Mouse (Mus musculus): Measurements from ENCODE around the gene Ccdc33. TPM values are rescaled to one million over a fixed set of nuclear protein-coding genes. Genes with fewer than 3 reads are reported as not detected.

Ccdc33 gene
- total RNA-seq, 4 experiments from 2014 or later: 0.49 to 2.4 (median 1.2) TPM; not detected in 1

DNA sequence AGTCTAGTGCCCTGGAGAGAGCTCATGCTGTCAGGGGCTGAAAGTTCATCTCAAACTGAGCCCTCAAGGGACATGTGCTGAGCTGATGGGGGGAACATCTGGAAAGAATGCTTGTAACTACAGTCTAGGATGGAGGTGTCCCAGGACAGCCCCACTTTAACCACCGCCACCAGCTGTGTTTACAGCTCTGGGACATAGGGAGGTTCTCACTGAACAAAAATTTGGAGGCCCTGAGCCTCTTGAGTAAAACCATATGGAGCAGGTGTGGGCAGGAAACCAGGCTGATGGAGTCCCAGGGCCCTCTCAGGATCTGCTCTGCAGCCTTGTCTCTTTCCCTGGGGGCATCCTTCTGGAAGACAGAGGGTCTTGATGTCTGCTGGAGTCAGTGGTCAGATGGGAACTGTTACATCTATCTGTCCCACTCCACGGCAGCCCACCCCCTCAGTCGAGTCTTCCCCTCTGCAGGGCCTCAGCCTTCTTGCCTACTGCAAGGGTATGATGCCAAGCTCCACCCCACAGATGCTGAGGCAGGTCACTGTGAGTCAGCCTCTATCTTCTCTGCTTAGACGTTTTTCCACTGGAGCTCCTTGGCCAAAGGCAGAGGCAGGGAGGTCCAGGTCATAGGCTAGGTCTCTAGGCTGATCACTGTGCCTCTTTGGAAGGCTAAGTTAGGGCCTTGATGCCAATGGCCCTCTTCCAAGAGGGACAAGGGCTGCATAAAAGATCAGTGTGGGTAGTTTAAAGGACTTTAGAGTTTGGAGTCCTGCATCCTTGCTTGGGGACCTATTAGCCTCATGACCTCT, 26.8 kb downstream of the Ccdc33 start:
- peak; percentile 55 for DNase-seq

DNA sequence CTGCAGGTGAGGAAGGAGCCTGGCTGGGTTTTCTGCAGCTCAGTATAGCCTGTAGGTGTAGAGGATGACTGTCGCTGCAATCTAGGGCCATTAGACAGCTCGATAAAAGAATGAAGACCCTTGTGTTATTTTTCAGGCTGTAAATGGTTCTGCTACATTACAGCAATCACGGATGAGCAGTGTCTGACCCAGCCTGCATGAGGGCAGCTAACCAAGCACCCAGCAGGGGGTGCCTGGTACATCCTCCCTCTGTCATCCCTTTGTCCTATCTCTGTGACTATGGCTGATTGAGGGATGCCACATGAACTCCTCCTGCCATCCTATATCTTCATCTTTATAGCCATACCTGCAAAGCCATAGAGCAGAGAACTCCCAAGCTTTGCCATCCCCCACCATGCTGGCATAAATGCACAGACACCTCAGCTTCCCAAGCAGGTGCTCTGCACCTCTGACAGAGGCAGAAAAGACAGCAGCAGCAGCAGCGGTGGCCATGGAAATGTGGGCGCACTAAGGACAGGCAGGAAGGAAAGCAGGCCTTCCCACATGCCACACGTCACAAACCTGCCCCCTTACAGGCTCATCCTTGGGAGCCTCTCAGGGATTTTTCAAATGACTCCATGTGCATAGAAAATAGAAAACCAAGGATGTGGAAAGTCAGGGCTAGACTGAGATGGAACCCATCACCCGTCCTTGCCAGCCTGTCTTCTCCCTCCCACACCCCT, 31.2 kb downstream of the Ccdc33 start:
- no peak for DNase-seq

DNA sequence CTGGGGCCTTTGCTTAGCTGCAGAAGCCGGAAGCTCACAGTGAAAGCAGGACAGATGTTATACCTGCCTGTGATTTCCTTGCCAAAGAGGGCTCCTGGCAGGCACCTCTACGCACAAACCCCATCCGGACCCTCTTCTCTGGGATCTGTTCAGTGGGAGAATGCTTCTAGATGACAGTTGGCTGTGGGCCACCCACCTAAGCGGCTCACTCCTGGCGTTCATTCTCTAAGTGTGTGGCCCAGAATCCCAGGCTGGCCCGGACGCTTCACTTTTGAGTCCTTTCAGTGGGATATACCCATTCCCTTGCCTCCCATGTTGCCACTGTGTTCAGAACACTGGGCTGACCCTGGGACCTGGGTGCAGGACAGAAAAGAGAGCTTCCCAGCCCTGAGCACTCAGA, 31.8 kb downstream of the Ccdc33 start:
- no peak for DNase-seq

DNA sequence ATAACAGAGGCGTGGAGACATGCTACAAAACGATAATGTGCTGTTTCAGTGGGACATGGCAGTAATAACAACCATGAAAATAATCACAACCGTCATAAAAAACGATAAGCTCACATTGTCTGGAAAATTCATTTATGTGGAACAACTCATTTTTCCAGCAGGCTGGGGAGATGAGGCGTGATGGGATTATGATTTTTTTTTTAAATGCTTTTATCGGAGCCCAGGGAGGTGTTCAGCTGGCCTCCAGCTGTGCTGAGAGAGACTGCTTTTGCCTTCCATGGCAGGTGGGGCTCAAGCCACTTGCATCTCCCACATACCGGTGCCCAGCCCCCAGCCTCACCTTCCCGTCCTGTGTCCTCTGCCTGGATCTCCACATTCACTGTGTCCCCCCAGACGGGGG, 32.4 kb downstream of the Ccdc33 start:
- DNase-seq: no peak

DNA sequence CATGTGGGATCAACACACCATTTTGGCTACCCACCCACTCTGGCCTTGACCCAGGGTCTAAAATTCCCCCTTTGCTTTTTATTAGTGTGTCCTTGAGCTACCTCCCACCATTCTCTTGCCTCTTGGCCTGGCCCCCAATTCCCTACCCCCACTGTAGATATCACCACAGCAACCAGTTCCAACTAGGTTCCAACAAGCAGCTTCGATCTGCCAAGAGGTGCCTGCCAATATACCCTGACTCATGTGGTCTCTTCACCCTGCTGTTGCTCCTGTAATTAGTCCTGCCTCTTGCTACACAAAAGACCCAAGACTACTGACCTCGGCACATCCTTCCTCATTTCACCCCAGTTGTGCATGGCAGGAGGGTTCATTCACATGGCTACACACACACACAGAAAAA, 33.5 kb downstream of the Ccdc33 start:
- no peak for DNase-seq

DNA sequence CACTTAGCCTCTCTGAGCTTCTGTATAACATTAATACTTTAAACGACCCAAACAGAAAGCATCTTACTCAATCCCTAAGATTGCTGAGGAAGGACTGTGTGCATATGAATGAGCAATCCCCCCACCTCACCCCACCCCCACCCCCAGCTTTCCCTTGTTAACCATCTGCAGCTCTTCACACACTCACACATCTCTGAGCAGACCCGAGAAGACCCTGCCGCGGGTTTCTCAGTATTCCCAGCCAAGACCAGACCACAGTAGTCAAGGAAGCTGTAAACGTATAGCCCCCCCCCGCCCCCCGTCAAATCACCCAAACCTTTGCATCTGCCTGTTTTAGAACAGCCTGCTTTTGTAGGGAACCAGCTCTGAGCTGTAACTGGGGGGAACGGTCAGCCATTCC, 34.0 kb downstream of the Ccdc33 start:
- no peak for DNase-seq

DNA sequence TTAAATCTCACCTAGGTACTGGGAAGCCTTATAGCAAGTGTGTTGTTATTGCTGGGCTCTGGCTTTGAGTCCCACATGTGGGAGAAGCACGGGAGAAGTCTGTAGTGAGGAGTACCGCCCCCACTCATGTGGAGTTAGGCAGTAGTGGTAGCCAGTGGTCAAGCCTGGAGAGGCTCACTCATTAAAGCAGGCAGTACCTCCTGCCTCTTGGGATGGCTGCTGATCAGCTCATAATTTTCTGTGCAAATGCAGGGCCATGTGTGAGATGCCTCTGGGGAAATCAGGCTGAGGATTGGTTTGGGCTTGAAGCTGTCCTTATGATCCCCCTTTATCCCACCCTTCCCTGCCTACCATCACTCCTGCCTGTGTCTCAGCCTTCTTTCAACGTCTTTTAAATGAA, 44.1 kb downstream of the Ccdc33 start:
- DNase-seq: no peak

DNA sequence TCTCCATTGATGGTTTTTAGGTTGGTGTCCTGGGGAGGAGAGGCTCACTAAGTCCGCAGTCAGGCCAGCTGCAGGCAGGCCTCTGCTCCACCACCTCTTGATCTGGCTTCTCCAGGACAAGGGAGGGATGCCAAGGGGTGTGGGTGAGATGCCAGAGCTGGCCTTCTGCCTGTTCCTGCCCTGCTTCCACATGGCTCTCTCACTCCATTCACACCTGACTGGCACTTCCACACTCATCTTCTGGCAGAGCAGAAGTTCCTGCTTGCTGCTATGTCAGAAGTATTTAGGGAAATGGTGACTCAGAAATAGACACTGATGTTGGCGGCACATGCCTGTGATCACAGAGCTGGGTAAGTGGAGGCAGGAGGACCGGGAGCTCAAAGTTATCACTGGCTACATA, 51.1 kb downstream of the Ccdc33 start:
- no peak for DNase-seq

DNA sequence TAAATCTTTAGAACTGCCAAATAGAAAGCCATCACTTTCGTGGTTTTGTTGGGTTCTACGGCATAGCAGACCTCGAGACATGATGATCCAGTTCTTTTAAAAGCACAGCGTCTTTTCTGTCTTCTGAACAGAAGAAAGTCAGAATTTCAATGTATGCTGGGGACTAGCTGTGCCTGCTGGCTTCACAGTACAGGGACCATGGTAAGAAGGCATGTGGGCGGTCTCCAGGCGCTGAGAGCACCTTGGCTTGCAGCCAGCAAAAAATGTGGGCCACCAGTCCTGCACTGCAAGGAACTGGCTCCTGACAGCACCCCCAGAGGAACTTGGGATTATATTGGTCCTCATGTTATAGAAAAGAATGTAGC, 51.9 kb downstream of the Ccdc33 start:
- no peak for DNase-seq

DNA sequence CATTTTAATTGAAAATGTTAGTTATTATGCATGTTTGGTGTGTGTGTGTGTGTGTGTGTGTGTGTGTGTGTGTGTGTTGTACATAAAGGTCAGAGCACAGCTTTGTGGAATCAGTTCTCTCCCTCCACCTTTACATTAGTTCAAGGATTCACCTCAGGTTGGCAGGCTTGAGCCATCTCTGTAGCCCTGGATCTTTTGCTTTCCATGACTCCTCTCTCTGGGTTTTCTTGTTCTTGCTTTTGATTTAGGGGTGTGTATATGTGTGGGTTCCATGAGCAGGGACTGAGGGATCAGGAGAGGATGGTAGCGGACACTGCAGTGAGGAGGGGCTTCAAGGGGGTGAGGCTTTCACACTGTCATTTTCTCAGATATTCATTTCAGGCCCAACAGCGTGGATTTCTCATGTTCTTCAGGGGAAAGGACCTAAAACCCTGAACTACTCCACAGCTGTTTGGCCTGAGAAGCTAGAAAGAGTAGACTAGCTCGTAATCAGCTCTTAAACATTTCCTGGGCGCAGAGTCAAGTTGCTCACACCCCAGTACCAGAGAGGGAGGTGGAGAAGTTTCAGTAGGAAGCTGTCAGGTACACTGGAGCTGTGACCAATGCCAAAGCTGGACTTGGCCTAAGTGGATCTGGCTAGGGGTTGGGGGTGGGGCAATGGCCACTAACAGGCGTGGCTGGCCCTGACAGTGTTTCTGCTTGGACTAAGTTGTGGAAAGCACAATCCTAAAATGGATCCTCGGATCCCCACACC, 52.5 kb downstream of the Ccdc33 start:
- DNase-seq: no peak

DNA sequence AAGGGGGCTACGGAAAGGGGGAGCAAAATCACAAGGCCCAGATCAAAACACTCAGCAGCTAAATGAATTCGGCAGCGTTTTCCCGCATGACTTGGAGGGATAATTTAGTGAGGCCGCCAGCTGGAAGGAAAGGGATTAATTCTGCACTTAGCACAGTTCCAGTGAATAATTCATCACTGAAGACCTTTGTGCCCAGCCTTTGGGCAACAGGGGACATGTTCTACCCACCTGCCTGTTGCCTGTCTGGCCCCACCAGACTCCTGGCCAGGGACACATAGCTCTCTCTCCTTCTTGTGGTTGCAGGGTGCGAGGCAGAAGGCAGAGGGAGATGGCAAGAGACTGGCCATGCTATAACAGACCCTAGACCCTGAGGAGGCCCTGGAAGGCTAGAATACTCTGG, 53.1 kb downstream of the Ccdc33 start:
- DNase-seq: no peak

DNA sequence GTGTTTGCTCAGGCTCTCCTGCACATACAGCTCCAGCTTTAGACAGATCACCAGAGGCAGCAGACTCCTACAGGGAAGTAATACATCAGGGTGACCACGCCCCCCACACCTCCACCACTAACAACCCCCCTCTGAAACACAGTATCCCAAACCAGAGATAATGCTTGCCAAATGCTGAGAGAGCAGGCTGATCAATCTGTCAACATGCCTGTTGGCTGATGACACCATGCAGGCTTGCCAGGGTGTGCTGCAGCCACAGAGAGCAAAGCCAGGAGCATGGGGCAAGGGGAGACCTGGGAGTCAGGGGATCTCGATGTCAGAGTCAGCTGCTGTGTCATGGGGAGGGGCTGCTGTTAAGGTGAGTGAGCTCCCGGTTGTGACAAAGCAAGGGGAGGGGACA, 55.1 kb downstream of the Ccdc33 start, which contains the start of gene Stra6:
TSS of gene Stra6 (plus strand) at position 258 of the 400 bp plus-strand sequence.
- no peak for DNase-seq

DNA sequence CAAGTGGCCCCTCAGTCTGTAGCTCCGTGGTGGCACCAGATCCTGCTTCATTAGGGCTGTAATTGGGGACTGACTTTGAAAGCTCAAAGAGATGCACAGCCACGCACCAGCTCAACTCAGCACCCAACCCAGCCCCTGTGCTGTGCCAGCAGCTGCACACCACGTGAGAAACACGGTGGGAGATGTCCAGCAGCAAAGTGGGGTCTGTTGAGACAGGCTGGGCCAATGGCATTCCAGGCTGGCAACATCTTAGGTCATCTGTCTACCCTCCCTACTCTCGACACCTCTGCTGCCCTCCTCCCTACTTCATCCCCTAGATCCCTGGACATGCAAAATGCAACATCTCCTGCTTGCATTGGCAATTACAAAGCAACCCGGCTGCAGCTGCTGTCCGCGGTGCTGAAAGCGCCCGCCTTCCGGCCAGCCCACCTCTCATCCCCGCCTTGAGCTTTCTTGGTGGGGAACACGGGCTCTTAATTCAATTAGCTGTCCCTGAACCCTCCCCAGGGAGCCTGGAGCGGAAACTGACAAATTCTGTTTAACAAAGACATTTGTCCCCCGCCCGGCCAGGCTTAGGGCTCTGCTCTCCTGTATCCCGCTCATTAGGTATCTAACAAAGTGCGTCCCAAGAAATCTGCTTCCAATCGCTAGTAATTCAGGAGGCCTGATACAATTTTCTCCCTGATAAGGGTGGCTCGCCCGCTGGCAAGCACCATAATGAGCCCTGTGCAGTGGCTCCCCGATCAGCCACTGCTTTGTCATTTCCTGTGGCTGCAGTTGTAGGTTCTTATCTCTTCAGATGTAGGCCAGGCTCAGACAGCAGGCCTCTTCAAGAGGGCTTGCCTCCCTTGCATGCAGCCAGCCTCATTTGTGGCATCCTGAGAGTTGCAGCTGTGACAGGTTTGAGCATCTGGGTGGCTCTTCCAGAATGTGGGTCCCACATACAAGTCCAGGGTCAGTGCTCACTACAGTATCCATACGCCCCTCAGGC, 57.7 kb downstream of the Ccdc33 start:
- no peak for DNase-seq

DNA sequence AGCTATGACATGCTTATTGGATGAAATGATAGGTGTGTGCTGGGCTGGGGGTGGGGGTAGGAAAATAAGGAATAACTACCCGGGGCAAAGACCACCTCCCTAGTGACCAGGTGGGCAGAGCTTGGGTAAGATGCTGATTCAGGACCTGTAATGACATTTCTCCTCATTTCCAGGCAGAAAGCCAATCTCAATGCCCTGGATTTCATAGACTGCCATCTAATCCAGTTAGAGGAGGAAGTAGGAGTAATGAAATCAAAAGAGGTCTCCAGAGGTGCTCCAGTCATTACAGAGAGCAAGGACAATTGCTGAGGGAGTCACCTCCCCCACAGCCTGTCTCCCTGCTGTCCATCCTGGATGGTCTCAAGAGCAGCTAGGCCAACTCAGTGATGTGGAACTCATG, 58.7 kb downstream of the Ccdc33 start:
- DNase-seq: no peak

DNA sequence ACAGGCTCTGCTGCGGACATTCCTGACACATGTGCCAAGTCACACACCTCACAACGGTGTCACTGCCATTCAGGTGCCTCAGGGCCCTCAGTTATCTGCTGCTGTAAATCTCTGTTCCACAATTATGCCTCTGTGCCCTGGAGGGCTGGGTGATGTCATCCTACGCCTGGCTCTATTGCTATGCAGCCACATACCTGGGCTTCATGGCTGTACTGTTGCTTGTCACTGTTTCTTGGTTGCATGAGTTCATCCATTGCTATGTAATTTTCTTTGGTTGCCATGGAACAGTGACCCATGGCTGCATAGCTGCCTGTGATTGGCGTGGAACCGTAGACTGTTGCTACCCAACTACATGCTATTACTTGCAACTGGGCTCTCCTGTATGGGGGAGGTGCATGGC, 63.0 kb downstream of the Ccdc33 start:
- no peak for DNase-seq

DNA sequence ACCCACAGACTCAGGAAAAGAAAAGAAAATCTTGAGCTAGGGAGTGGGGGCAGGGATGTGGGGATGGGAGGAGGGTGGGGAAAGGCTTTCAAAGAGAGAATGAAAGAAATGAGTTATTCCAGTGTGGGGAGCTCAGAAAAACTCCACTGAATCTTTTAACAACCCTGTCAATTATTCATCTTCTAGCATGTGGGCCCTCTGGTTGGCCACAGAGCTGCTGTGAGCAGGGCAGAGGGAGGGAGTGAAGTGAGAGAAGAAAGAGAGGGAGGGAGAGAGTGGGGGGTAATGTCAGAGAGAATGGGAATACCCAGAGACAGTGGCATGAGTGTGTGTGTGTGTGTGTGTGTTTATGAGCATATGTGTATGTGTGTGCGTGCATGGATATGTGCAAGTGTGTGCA, 64.6 kb downstream of the Ccdc33 start:
- no peak for DNase-seq

DNA sequence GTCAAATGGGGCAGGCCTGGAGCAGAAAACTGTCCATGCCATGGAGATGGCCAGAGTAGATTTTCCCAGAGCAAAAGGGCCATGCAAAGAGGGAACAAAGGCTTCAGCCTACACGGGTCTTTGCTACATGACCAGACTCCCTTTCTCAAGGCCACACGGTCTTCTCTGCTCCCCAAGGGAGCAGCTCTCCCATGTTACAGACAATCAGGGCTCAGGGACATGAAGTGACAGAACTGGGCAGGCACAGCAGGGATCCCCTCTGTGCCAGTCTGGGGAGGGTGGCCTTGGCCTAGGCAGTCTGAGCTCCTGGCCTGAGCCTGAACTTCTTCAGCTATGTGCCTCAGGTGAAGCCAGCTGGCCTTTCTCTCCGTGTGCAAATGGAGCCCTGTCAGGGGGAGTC, 65.1 kb downstream of the Ccdc33 start:
- DNase-seq: no peak

DNA sequence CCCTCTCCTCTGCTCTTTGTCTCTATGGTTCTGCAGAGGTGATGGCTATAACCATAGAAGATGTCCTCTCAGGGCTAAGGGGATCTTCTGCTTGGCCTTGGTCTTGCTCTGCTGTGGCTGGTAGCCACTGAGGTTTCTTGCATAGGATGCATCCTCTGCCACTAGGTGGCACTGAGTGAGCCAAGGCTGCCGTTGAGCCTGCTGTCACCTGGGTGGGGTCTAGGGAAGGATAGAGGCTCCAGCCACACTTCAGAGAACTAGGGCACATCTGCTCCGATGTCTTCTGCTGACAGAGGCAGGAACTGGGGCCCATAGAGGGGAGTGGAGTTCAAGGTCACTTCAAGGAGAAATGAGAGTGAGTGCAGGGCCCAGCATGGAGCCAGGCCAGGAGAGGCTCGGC, 65.5 kb downstream of the Ccdc33 start:
- DNase-seq: no peak

DNA sequence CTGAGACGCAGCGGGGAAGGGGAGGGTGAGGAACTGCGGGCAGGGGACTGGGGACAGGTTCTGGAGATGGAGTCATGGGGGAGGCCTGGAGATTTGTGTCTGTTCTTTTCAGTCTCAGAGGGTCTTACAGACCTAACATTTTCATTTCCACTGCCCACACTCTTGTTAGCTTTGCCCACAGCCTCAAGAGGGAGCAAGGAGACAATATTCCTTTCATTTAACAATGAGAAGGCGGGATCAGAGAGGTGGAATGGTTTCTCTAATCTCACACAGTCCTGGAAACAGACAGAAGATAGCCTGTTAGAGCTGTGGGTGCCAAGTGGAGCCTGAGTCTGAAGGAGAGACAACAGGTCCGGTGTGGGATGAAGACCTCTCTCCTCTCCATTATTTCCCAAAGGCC, 66.7 kb downstream of the Ccdc33 start:
- DNase-seq: no peak

DNA sequence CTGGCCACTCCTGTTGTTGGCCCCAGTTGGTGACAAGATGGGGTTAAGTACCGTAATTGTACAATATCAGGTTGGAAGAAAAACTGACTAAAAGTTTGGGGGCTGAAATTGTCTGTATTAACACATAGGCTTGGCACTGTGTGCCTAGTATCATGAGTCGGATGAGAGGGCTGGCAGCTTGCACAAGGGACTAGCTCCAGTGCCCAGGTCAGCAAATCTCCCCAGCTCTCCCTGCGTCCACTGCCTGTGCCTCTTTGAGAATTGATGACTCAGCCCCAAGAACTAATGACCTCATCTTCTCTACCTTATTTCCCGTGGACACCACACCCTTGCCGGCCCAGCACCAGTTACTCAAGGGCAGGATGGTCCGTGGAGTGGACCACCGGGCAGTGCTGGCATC, 68.8 kb downstream of the Ccdc33 start:
- no peak for DNase-seq

DNA sequence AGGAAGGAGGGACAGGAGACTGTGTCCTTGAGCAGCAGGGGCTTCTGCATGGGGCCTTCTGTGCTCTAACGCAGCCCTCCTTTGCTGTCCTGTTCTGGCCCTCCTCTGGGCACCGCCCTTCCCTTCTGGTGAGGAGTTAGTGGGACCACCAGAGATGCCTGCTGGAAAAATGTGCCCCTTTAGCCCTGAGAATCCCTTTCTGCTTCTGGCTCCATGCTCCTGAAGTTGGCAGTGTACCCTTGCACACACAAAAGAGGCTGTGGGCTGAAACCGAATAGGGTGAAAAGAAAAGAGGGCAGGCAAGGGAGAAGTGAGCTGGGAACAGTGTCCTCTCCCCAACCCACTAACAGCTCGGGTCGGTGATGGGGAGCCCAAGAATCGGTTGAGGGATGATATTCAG, 69.4 kb downstream of the Ccdc33 start:
- no peak for DNase-seq

DNA sequence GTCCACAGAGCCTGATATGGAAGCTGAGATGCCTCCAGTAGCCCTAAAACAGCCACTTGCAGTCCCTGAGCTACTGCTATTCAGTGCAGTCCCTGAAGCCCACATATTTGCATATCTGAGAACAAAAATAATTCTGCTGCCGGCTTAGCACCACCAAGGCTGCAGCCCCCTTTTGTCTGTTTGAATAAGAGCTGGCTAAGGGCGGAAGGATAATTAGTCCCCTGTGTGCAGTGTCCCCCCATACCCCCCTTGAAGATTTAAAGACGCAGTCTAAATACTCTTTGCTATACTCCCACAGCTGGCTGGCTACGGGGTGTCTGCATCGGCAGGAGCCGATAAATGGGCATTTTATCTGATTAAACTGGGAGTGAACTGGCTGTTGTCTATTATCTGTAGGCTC, 70.0 kb downstream of the Ccdc33 start:
- DNase-seq: no peak
